In genomic region chr17:83277948-83278924, GRCm38 (mm10) we compare ENCODE assay signal across 8 mouse cellular contexts.
DNase-seq lines count a peak whose midpoint lies in the region; ATAC-seq lines count a peak whose summit lies in the region.

No protein-coding gene starts in this region.

- H3K4me3 ChIP-seq in midbrain, embryonic 15.5 days = no peak overlapping the region

- no peaks in the 10 kb centered on the region for H3K9me3 ChIP-seq in midbrain, embryonic 15.5 days

- no peaks in the 10 kb centered on the region for H3K36me3 ChIP-seq in midbrain, embryonic 15.5 days (replicated peaks)

- peak overlapping the region; percentile 36 for H3K4me2 ChIP-seq in midbrain, embryonic 15.5 days

- H3K9ac ChIP-seq in midbrain, embryonic 15.5 days = no peak overlapping the region

- intact Hi-C loops in gastrocnemius, postnatal 36 days (cut with DNase I) = loop anchor here (2.0 to 10.0 kb wide), 2 partner anchors 73 to 237 kb away; partner anchors contain the start of genes Cox7a2l and Eml4

- peaks cover 24% of the 10 kb centered on the region for H3K4me1 ChIP-seq in midbrain, embryonic 15.5 days

- no peak for DNase-seq in frontal cortex, postnatal 10 days (ENCODE audit: low spot score in 2 of 2)
- peak; percentile 85 for DNase-seq in induced T-regulatory cell, adult 2 months (ENCODE audit: low read depth)
- no peak for DNase-seq in right cerebral cortex, postnatal 10 days (ENCODE audit: low spot score in 2 of 2)
- DNase-seq in gastrocnemius, postnatal 36 days = no peak
- DNase-seq in Muller cell, postnatal 12 days (ENCODE audit: inconsistent ontology term) = no peak

- 79% methylated on average over 14 of the region's 14 CpGs for WGBS in midbrain, embryonic 15.5 days

- H3K27ac ChIP-seq in midbrain, embryonic 15.5 days = peak overlapping the region; percentile 62

- ATAC-seq in frontal cortex, adult (ENCODE audit: low TSS enrichment) = peak; percentile 24
- ATAC-seq in activated CD4-positive, CD25-positive, alpha-beta regulatory T cell, adult 4 months = peak; percentile 34
- no peak for ATAC-seq in midbrain, embryonic 15.5 days (replicated peaks)

- H3K27me3 ChIP-seq in midbrain, embryonic 15.5 days (replicated peaks) = no peaks in the 10 kb centered on the region
